Mouse (Mus musculus): Measurements from ENCODE around the gene 4930579G24Rik. TPM values are rescaled to one million over a fixed set of nuclear protein-coding genes. Genes with fewer than 3 reads are reported as not detected.

Gene 4930579G24Rik
- total RNA-seq, 4 experiments from 2014 or later, result 1.6 to 1.7 (median 1.6) TPM

Other genes starting within 250 kb of the 4930579G24Rik start
- 10 to 100 TPM; 12.9 to 23.2 (median 16.2) TPM for gene Fnip2, start 61.3 kb upstream of the 4930579G24Rik start, total RNA-seq (2022)
- gene Ppid, start 37.7 kb upstream of the 4930579G24Rik start, total RNA-seq (2022), result 10 to 100 TPM; 37.7 to 45.5 (median 41.7) TPM
- 100 to 1,000 TPM; 563 to 663 (median 598) TPM for gene Etfdh, start 421 bp downstream of the 4930579G24Rik start, total RNA-seq (2022)
- gene Rxfp1, start 108.8 kb downstream of the 4930579G24Rik start, total RNA-seq (2022), result 1 to 10 TPM; 1.0 to 2.1 (median 2.0) TPM
- gene Tmem144, start 223.7 kb downstream of the 4930579G24Rik start, total RNA-seq (2022), result 10 to 100 TPM; 14.9 to 20.3 (median 16.1) TPM

Data from heart, adult 8-10 months (tissue).